Mouse (Mus musculus) right cerebral cortex, postnatal 25 days (tissue): ENCODE data around the gene Olfr907.

Experiments
- DNase-seq: peaks from one replicate; pipeline ENCODE4 v3.0.0; 2022

Gene Olfr907

GRCm38 (mm10) chr9:38495501-38495900 is at the start of gene Olfr907:
Olfr907 (plus strand) TSS chr9:38495801.
- DNase-seq: no peak

GRCm38 (mm10) chr9:38447352-38447751 is 48.2 kb upstream of the Olfr907 start, which contains the start of gene Olfr902:
Olfr902 (plus strand) TSS chr9:38447652.
- no peak for DNase-seq

GRCm38 (mm10) chr9:38462844-38463243 is 32.8 kb upstream of the Olfr907 start, which contains the start of gene Olfr904:
Olfr904 (plus strand) TSS chr9:38463144.
- no peak for DNase-seq

GRCm38 (mm10) chr9:38470807-38471206 is 24.8 kb upstream of the Olfr907 start, which contains the start of gene Olfr905:
Olfr905 (plus strand) TSS chr9:38471107.
- DNase-seq: no peak

GRCm38 (mm10) chr9:38486785-38487184 is 8.8 kb upstream of the Olfr907 start, which contains the start of gene Olfr906:
Olfr906 (plus strand) TSS chr9:38487085.
- DNase-seq: no peak

- DNase-seq: no peak
These were observed 16.8 kb downstream of the Olfr907 start for GRCm38 (mm10) chr9:38512353-38512752.

- DNase-seq: no peak
These were observed 25.7 kb downstream of the Olfr907 start, which contains the start of gene Olfr911-ps1 for GRCm38 (mm10) chr9:38521280-38521679. Olfr911-ps1 (plus strand) TSS chr9:38521580.

GRCm38 (mm10) chr9:38537549-38537948 is 41.9 kb downstream of the Olfr907 start, which contains the start of gene Olfr910:
Olfr910 (plus strand) TSS chr9:38537849.
- no peak for DNase-seq
